Mouse (Mus musculus): Measurements from ENCODE around the gene Iqschfp. TPM values are rescaled to one million over a fixed set of nuclear protein-coding genes. Genes with fewer than 3 reads are reported as not detected.

Iqschfp gene
- total RNA-seq, 2 experiments from 2014 or later = 9.0 to 14.8 TPM

DNA sequence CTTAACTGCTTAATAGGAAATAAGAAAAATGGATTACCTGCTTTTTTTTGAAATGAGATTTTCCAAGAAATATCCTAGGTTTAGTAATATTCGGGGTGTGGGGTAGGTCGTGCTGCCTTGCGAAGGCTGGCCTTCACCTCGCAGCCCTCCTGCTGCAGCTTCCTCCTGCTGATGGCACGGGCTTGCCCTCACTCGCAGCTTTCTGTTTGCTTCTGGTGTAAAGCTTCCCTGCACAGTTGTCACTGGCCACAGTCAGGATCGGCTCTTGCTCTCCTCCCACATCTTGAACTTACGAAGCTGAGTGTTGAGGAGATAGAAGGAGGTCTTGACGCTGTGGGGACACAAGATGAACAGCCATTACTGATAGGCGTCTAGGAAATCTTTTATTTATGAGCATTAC lies 712.4 kb downstream of the Iqschfp start:
- intact Hi-C loops (cut with DNase I) = no loop called here
- DNase-seq (ENCODE audit: low spot score in 2 of 2) = no peak

DNA sequence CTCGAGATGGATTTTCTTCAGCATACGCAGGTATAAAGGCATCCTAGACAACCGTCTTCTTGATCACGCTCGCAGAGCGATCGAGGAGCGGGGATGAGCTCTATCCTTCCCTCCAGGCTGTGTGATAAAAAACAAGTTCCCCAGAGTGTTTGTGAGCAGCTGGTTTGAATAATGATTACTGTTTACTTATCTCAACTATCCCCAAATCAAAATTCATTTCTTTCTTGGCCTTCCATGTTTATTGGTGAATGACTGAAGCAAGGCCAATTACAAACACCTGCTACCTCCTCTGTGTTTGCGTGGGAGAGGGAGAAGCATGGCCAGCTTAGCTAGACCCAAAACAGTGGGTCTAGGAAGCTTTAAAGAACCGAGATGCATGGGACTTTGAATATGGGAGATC lies 712.9 kb downstream of the Iqschfp start:
- DNase-seq (ENCODE audit: low spot score in 2 of 2) = no peak
- intact Hi-C loops (cut with DNase I) = no loop called here

DNA sequence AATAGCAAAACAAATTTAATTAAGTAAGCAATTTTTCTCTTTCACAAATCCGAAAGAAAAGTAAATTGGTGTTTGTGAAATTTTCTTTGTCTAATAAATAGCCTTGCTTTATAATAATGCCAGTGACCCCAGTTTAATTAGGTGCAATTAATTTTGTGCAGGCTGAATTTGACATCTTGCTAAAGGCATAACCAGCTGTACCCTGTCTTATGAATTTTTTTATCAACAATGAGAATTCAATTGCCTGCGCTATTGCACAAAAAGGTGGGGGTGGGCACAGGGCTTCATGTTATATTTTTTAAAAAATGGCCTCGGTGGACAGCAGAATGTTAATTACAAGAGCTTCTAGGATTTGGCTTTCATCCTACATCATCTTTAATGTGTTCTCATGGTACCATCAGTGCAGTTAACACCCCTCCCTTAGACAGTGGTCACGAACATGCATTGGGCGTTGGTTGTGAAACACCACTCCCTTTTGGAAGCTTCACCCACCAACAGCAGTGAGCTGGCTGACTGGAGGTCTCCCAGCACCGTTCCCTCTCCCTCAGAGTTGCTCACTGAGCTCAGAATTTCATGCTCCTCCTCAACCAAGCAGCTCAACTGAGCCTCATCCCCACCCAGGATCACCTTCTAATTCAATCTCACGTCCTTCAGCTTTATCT lies 714.0 kb downstream of the Iqschfp start:
- intact Hi-C loops (cut with DNase I) = loop anchor here (2.0 kb wide), 1 partner anchor 13 kb away; no protein-coding TSS in a partner anchor
- DNase-seq (ENCODE audit: low spot score in 2 of 2) = peak in 1 of 2 experiments; percentile 79

DNA sequence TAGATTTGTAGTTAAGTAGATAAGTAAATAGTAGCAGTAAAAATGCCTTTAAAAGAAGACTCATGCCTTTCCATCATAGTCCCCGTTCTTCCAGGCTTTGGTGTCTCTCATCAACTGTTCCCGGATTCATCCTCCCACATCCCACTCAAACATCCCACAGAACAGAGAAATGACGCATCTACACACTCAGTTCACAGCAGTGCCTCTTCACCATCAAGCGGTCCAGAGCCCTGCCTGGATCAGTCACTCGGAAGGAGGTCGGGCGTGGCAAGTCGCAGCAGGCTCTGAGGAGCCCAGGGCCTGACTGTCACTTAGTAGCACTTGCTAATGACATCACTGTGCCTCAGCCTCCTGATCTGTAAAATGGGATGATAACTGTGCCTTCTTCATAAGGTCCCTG lies 714.7 kb downstream of the Iqschfp start:
- DNase-seq (ENCODE audit: low spot score in 2 of 2) = peak; percentile 67 to 91
- intact Hi-C loops (cut with DNase I) = loop anchor here (2.0 kb wide), 1 partner anchor 14 kb away; no protein-coding TSS in a partner anchor

DNA sequence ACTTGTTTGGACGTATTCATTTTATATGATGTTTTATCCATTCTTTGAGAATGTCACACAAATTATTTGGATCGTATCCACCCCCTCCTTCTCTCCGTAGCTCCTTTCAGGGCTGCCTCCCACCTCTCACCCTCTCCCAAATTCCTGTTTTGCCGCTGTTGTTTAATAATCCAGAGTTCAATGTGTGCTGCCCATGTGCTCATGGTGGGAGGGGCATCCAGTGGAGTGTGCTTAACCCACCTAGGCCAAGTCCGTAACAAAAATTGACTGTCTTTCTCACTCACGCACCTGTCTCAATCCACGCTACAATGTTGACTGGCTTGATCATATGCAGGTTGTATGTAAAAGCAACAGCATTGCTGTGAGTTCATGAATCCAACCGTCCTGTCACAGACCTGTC lies 715.3 kb downstream of the Iqschfp start:
- intact Hi-C loops (cut with DNase I) = loop anchor here (2.0 kb wide), 1 partner anchor 15 kb away; no protein-coding TSS in a partner anchor
- DNase-seq (ENCODE audit: low spot score in 2 of 2) = no peak

DNA sequence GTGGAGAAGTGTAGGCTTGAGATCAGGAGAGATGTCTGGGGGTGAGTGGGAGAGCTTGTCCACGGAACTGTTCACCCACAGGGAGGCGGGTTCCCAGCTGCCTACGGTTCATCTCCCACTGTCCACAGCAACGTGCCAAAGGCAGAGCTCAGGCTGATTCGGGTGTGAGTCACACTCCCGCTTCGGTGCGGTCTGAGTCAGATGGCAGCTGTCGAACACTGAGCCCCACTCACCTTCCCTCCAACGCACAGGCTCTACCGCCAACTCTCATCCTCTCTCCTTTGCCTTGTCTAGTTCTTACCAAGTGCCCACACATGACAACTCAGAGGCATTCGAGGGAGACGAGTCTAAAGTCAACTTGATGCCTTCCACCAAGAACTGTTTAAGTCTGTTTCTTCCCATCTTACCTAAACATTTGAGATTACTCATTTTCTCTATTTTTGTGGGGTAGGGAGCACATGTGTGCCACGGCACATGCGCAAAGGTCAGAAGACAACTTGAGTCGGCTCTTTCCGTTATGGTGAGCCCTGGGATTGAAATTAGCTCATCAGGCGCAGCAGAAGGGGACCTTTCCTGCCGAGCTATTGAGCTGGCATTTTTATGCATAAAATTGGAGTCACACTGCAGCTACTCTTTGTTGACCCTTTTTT lies 716.9 kb downstream of the Iqschfp start:
- intact Hi-C loops (cut with DNase I) = loop anchor here (2.0 kb wide), 2 partner anchors 32 to 66 kb away; no protein-coding TSS in a partner anchor

DNA sequence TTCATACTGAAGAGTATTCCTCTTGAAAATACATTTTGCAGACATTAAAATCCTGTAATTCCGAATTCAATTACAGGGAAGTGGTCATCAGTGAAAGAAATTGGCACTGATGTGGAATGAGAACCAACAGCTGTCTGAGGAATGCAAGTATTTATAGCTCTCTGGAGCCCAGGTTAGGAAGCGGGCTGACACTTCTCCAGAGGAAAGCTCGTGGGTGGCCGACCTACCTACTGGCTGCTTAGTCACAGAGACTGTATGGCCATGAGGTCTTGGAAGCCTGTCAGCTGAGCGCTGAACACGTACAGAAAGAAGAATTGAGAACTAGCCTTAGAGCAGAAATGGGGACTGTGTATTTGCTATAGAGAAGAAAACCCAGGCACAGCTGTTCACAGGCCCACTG lies 718.0 kb downstream of the Iqschfp start:
- peak in 1 of 2 experiments; percentile 64 for DNase-seq (ENCODE audit: low spot score in 2 of 2)

More for the DNA sequence above, 716.9 kb downstream of the Iqschfp start:
- DNase-seq (ENCODE audit: low spot score in 2 of 2) = peak; percentile 81 to 98

DNA sequence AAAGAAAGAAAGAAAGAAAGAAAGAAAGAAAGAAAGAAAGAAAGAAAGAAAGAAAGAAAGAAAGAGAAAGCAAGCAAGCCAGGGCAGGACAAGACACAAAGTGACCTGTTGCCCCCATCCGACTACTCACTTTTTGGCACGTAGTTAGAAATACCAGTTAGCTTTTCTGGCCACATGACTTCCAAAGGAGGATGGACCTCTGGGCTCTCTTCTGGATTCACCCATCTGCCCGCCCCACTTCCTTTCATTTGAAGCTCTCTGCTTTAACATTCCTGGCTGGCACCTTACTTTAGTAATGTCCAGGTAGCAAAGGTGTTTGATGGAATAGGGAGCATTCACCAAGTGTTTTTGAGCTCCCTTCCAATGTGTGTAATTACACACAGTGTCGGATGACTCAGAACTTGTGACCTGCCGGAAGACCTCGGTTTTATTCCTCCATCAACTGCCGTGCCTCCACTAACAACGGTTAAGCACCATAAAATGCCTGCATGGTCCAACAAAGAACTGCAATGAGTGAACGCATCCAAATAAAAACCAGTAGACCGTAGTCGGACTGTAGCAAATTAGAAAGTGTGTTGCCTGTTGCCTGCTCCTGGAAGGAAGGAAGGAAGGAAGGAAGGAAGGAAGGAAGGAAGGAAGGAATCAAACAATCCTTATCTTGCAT lies 718.7 kb downstream of the Iqschfp start:
- intact Hi-C loops (cut with DNase I) = loop anchor here (5.0 kb wide), 1 partner anchor 82 kb away; the partner anchor contains the start of gene Il12a
- DNase-seq (ENCODE audit: low spot score in 2 of 2) = no peak

More for the DNA sequence above, 718.0 kb downstream of the Iqschfp start:
- intact Hi-C loops (cut with DNase I) = loop anchor here (5.0 kb wide), 1 partner anchor 82 kb away; the partner anchor contains the start of gene Il12a

DNA sequence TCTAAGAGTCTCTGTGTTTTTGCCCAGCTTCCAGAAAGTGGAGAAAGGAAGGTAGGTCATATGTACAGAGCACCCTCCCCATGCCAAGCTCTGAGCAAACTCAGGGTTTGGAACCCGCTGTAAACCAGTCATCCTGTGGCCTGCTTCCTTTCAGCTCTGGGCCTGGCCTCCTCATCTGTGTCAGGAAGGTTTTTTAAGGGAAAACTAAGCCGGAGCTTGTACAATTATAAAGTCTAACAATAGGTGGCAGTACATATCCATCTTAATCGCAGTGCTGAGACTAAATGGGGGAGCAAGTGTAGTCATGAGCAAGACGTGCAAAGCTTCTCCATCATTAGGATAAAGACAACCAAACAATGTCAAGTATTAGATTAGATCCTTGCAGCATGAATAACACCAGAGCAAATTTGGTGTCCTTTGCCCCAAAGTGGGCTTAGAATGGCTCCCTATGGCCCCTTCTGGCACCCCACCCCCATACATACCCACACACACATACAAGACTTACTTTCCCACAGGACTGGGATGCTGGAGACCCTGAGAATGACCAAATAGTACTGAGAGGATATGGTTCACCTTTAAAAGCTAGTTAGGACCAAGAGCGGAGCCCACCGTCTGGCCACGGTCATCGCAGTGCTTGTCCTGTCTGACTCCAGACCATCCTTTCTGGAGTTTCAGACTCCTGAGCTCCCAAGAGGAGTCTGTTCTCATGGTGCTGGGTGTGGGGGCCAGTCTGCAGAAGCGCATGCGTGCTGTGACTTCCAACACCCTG lies 723.2 kb downstream of the Iqschfp start:
- intact Hi-C loops (cut with DNase I) = no loop called here
- DNase-seq (ENCODE audit: low spot score in 2 of 2) = peak in 1 of 2 experiments; percentile 69

DNA sequence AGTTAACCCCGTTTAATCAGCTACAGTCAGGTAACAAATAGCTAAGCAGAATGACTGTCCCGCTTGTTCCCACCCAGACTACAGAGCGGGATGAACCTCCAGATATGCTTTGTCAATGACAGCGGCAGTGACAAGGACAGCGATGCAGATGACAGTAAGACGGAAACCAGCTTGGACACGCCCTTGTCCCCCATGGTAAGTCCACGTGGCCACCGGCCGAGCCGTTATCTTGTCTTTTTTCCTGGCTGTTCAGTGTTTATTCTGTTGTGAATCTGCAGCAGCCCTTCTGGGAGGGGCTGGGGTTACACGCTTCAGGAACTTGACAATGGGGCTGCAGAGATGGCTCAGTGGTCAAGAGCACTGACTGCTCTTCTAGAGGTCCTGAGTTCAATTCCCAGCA lies 724.3 kb downstream of the Iqschfp start:
- intact Hi-C loops (cut with DNase I) = no loop called here
- no peak for DNase-seq (ENCODE audit: low spot score in 2 of 2)

DNA sequence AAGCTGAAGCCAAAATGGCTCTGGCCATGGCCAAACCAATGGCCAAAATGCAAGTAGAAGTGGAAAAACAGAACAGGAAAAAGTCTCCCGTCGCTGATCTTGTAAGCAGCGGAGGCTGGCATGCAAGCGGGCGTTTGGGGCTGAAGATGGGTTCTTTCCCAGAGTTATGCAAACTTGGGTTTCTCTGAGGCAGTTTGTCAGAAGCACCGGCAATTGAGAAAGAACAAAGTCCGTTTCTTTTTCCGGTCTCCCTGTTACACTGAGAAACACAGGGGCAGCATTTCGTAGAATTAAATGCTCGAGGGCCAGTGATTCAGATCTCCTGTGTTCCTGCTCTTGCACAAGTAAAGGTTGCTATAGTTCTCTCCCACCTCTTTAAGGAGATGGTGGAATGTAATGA lies 725.7 kb downstream of the Iqschfp start:
- DNase-seq (ENCODE audit: low spot score in 2 of 2) = no peak
- intact Hi-C loops (cut with DNase I) = no loop called here

DNA sequence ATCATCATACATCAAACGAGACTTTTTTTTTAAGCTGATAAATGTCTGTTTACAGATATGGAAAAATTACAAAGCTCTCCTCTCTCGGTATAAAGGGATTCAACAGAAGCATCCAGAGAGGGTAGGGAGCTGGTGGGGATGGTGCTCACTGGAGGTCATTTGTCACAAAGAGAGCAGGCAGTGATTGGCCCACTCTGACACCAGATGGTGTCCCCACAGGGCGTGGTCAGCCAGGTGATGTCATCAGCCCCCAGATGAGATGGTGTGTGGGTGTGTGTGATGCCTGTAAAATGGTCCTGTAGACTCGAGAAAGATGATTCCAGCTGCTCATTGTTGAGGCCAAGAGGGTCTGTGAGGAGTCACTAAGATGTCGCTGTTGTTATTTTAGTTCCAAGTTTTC lies 727.1 kb downstream of the Iqschfp start:
- DNase-seq (ENCODE audit: low spot score in 2 of 2) = no peak

DNA sequence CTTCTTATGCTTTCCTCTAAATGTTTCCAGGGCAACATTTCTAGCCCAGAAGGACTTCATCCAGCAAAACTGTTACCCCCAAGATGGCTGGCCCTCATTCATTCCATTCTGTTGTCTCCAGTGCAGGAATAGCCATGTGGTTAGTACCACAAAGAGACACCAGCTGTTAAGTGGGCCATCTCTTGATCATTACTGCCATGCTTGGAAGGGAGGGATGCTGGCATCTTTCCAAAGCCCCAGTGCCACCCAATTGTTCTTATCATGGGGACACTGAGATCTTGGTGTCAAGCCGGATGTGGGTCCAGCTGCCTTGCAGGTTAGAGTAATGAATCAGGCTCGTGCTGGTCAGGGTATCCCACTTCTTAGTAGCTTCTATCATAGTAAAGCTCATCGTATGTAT lies 729.9 kb downstream of the Iqschfp start:
- intact Hi-C loops (cut with DNase I) = no loop called here
- no peak for DNase-seq (ENCODE audit: low spot score in 2 of 2)

More for the DNA sequence above, 727.1 kb downstream of the Iqschfp start:
- intact Hi-C loops (cut with DNase I) = no loop called here

DNA sequence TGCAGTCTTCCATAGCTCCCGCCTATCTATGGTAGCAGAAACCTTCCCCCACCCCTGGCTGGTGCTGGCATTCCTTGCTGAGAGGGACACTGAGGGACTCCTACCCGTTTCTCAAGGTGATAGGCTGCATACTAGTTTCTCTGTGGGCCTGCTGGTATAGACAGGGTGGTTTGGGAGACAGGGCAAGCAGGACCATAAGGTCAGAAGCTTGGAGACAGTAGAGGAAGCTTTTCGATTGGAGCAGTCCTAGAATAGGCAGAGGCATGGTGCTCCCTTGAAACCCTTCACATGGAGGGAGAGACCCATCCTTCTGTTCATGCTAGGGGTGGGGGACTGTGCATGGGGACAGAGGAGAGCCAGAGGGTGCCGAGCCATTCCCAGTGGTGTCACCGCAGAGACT lies 731.0 kb downstream of the Iqschfp start:
- intact Hi-C loops (cut with DNase I) = no loop called here
- DNase-seq (ENCODE audit: low spot score in 2 of 2) = no peak

DNA sequence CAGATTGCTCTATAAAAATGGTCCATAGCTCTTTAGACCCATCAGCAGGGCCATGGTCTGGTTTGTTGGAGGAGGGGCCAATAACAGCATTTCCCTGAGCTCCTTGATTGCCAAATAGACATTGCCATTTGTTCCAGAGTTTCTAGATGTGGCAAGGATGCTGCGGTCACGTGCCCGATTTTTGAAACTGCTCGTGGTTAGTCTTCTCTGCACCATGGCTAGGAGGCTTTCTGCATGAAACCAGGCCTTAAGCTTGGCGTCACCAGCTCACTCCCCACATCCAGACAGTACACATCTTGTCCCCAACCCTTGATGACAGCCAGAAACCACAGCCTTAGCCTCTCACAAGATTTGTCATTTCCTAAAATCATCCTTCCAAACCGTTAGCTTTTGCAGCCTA lies 732.4 kb downstream of the Iqschfp start:
- intact Hi-C loops (cut with DNase I) = no loop called here
- DNase-seq (ENCODE audit: low spot score in 2 of 2) = no peak

DNA sequence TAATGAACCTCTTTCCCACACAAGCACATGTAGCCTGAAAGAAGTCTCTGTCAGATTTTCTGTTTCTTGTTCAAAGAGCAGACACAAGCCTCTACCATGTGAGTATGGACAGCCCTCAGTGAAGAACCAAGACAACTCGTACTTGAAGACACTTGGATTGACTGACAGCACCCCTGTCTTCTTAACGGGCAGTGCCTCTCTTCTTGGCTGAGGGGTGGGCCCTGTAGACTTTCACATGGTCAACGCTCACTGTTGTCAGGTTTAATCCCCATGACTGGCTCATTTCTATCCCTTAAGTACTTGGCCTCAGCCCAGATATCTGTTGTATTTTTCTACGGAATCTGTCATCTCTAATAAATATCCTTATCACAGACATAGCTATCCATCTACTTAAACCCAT lies 738.2 kb downstream of the Iqschfp start:
- intact Hi-C loops (cut with DNase I) = no loop called here
- no peak for DNase-seq (ENCODE audit: low spot score in 2 of 2)

DNA sequence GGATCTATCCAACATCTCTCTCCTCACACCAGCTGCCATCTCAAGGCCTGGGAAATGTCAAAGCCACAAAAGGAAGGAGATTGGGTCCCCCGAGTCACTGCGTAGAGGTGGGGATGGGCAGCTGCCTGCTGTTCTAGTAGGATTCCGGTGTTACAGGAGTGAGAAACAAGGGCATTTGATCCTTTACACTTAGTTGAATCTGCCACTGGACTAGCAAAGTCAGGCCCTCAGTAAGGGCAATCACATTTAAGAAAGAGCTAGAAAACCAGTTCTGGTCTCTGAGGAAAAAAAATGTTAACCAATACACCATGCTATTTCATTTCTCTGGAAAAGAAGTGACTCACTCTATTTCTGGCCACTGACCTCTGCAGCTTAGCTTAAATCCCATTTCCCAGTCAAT lies 738.8 kb downstream of the Iqschfp start:
- no peak for DNase-seq (ENCODE audit: low spot score in 2 of 2)
- intact Hi-C loops (cut with DNase I) = no loop called here

DNA sequence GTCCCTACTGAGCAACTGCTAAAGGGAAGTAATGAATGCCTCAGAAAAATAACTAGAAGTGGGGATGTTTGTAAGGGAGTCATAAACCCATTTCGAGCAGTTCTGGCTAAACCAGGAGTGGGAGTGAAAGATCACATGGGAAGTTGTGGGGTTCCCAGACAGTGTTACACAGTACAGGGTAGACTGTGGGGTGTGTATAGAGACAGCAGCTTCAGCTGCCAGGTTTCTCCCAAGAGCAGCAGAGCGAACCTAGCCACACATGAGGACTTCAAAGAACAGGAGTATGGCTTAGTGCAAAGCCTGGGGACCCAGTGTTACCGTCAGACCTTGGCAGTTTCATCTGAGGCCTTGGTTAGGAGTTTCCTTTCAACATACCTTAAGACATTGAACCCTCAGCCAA lies 740.7 kb downstream of the Iqschfp start:
- DNase-seq (ENCODE audit: low spot score in 2 of 2) = no peak
- intact Hi-C loops (cut with DNase I) = no loop called here

DNA sequence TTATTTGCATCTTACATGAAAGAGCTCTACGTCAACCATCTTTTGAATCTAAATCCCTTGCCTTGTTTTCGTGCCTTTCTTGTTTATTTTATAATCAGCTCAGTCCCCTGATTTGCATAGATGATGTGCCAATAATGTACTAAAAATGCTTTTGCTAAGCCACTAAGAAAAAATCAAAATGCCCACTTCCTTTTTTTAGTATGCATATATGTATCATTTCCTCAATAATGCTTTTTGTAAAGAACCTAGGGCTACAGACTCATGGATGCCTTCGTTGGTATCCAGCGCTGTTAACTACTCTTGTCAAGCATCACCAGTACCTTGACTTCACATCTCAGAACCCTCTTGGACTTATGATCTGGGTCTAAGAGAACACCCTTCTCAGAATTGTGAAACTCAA lies 741.5 kb downstream of the Iqschfp start:
- no peak for DNase-seq (ENCODE audit: low spot score in 2 of 2)
- intact Hi-C loops (cut with DNase I) = no loop called here

DNA sequence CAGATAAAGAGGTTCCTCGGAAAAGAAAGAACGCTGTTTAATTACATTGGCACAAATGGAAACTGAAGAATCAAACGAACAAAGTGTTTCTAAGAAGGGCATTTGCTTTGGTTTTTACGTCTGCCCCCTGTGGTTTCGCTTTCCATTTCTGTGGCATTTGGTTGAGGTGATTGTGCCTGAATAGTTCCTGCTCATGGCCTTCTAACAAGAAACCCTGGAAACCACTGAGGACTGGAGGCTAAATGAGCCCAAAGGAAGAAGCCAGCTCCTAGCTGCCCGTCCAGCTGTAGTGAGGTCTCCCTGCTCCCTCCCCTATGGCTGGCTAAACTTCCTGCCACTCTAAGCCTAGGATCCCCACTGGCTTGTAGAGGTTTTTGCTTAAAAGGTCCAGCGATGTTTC lies 745.9 kb downstream of the Iqschfp start:
- no peak for DNase-seq (ENCODE audit: low spot score in 2 of 2)

More for the DNA sequence above, 745.9 kb downstream of the Iqschfp start:
- intact Hi-C loops (cut with DNase I) = no loop called here
